Mouse (Mus musculus) spleen, adult 2 months (tissue): ENCODE results near the gene Hist1h3g.

Experiments used
- CTCF ChIP-seq: fragments of 200-500 bp; IDR thresholded peaks from 2 replicates; pipeline ENCODE4 v1.5.1; 2011; ENCODE audit warnings: mild to moderate bottlenecking, inconsistent platforms; ENCODE audit not compliant: insufficient read depth, insufficient read length, insufficient replicate concordance; ENCODE audit errors: extremely low read depth
- POLR2A ChIP-seq: fragments of 200-500 bp; IDR thresholded peaks from 2 replicates; pipeline ENCODE4 v1.6.1; 2011; ENCODE audit warnings: low read depth, low read length, inconsistent platforms

- TF ChIP-seq CTCF: peak; percentile 68; the same call in 1 of the 2 replicates
- no peak for TF ChIP-seq POLR2A
Measured at GRCm38 (mm10) chr13:23524654-23525053, 10.6 kb upstream of the Hist1h3g start.
